Mouse (Mus musculus) C2C12 (cell line): ENCODE data around the gene Lrrc41.

ENCODE experiments used
- CTCF ChIP-seq: IDR thresholded peaks from one replicate; pipeline ENCODE4 v1.5.1; 2011; ENCODE audit not compliant: control insufficient read depth, insufficient read depth, insufficient read length
- USF1 ChIP-seq: IDR thresholded peaks from one replicate; pipeline ENCODE4 v1.6.1; 2011; ENCODE audit warnings: low read depth, mild to moderate bottlenecking, control low read depth, moderate library complexity

DNA sequence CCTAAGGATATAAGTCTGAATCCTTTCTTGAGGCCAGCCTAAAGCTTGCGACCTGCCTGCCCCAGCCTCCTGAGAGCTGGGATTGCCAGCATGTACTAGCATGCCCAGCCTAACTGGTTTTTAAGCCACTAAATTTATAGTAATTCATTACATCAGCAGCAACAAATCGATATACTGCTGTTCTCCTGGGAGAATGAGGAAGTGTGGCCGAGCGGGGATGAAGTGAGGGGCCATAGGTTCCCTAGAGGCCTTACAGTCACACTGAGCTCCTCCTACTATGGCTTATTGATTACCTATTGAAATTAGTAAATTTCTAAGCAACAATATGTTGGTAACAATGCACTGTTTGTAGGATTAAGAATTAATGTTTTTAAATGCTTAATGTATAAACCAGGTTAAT, 58.1 kb downstream of the Lrrc41 start:
- TF ChIP-seq CTCF: no peak
- no peak for TF ChIP-seq USF1
